Mouse (Mus musculus): Measurements from ENCODE around the gene Sbds.

- TF ChIP-seq CTCF (IDR thresholded peaks at IDR 0.05; ENCODE audit: low read depth): no peak
- no peak for TF ChIP-seq EP300 (IDR thresholded peaks at IDR 0.05; ENCODE audit: low read depth)
Measured at GRCm38 (mm10) chr5:130303611-130304010, 48.3 kb upstream of the Sbds start.
